In the genomic region with DNA sequence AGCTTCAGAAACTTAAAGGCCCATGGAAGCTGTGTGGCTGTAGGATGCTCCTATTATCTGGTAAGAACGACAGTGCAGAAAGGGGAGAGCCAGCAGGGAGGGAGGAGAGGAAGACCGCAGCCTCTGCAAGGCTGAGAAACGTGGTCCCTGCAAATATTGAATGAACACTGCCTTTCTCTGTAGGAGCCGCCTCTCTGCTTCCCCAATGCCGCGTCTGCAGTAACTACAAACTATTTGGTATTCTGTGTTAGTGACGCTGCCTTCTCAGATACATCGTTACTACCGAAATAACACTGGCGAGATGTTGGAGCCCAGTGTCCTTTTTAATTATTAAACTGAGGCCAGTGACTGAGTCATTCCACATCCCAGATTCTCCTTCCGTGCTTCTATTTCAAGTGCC, we compare ENCODE assay signal across 13 mouse cellular contexts.
DNase-seq lines count a peak whose midpoint lies in the region; ATAC-seq and TF ChIP-seq lines count a peak whose summit lies in the region.
"Had no signal": no experiment of that assay in that cellular context is flagged by ENCODE, and none has a peak within 500 bp of the region (broad histone marks: within the 10 kb centered on the region; RNA-seq: fewer than 3 reads in every experiment).

No protein-coding gene starts in this region.

- DNase-seq in heart, postnatal 25 days (ENCODE audit: low spot score) = no peak
- no peak for DNase-seq in lung, postnatal 10 days
- DNase-seq in heart, postnatal 0 days (ENCODE audit: low spot score) = no peak
- no peak for DNase-seq in cerebellum, postnatal 10 days
- DNase-seq: adrenal gland, adult 8-10 months; cerebellum, postnatal 25 days; thymus, adult 18-20 months had no signal

- 43% methylated on average over 11 of the region's 11 CpGs for WGBS in heart, embryonic 14.5 days
- WGBS in lung, embryonic 15.5 days = 30% methylated on average over 11 of the region's 11 CpGs
- 30% methylated on average over 11 of the region's 11 CpGs for WGBS in heart, postnatal 0 days
- WGBS in midbrain, embryonic 15.5 days = 49% methylated on average over 11 of the region's 11 CpGs

- no peak for TF ChIP-seq CTCF in heart, postnatal 0 days (IDR thresholded peaks at IDR 0.05; ENCODE audit: low read depth)

- no peak overlapping the region for H3K27ac ChIP-seq in heart, embryonic 14.5 days (replicated peaks in 1 of 2; ENCODE audit: control insufficient read depth in 1 of 2, insufficient read depth in 1 of 2, low read depth in 2 of 2, low read length in 2 of 2)
- no peak overlapping the region for H3K27ac ChIP-seq in lung, embryonic 15.5 days
- no peak overlapping the region for H3K27ac ChIP-seq in heart, postnatal 0 days (ENCODE audit: low read depth)
- no peak overlapping the region for H3K27ac ChIP-seq in midbrain, embryonic 15.5 days
- H3K27ac ChIP-seq: kidney, embryonic 15.5 days; liver, embryonic 15.5 days; midbrain, embryonic 12.5 days had no signal

- no peak for TF ChIP-seq EP300 in heart, postnatal 0 days (IDR thresholded peaks at IDR 0.05; ENCODE audit: low read depth)

- H3K4me1 ChIP-seq in heart, embryonic 14.5 days (ENCODE audit: control insufficient read depth in 2 of 2, insufficient read depth in 2 of 2, low read length in 2 of 2) = peaks cover 4 to 18% of the 10 kb centered on the region in 2 experiments; a peak in 3 of 4 replicates
- H3K4me1 ChIP-seq in lung, embryonic 15.5 days = 0 out of 2 replicates have a peak, but pooled peaks cover 11% of the 10 kb centered on the region
- 0 out of 2 replicates have a peak, but pooled peaks cover 12% of the 10 kb centered on the region for H3K4me1 ChIP-seq in heart, postnatal 0 days (ENCODE audit: control insufficient read depth, insufficient read depth)
- H3K4me1 ChIP-seq in midbrain, embryonic 15.5 days = peaks cover 2% of the 10 kb centered on the region; the same call in 1 of the 2 replicates
- H3K4me1 ChIP-seq: liver, embryonic 15.5 days had no signal

- H3K9ac ChIP-seq in heart, embryonic 14.5 days (ENCODE audit: low read length) = peak overlapping the region; percentile 45; the same call in 1 of the 2 replicates
- H3K9ac ChIP-seq in lung, embryonic 15.5 days = no peak overlapping the region
- H3K9ac ChIP-seq in heart, postnatal 0 days (replicated peaks; ENCODE audit: low read depth, low read length) = peak overlapping the region; percentile 16; the same call in 1 of the 2 replicates
- H3K9ac ChIP-seq in midbrain, embryonic 15.5 days = no peak overlapping the region
- H3K9ac ChIP-seq: kidney, embryonic 15.5 days; liver, embryonic 15.5 days; midbrain, embryonic 12.5 days had no signal

- H3K9me3 ChIP-seq in heart, embryonic 14.5 days (ENCODE audit: control insufficient read depth, low read length) = no peaks in the 10 kb centered on the region
- H3K9me3 ChIP-seq in lung, embryonic 15.5 days = no peaks in the 10 kb centered on the region
- H3K9me3 ChIP-seq in heart, postnatal 0 days (replicated peaks; ENCODE audit: control insufficient read depth, low read length) = no peaks in the 10 kb centered on the region
- H3K9me3 ChIP-seq in midbrain, embryonic 15.5 days = no peaks in the 10 kb centered on the region
- H3K9me3 ChIP-seq: kidney, embryonic 15.5 days; liver, embryonic 15.5 days; midbrain, embryonic 12.5 days had no signal

- H3K4me2 ChIP-seq in heart, embryonic 14.5 days (ENCODE audit: low read length) = peak overlapping the region; percentile 75
- peak overlapping the region; percentile 82 for H3K4me2 ChIP-seq in lung, embryonic 15.5 days
- peak overlapping the region; percentile 63 for H3K4me2 ChIP-seq in heart, postnatal 0 days (ENCODE audit: low read depth, low read length)
- peak overlapping the region; percentile 83 for H3K4me2 ChIP-seq in midbrain, embryonic 15.5 days
- H3K4me2 ChIP-seq: kidney, embryonic 15.5 days; liver, embryonic 15.5 days; midbrain, embryonic 12.5 days had no signal

- peak overlapping the region; percentile 34 to 67 for H3K4me3 ChIP-seq in heart, embryonic 14.5 days (ENCODE audit: control insufficient read depth in 1 of 2, insufficient read depth in 1 of 2, low read depth in 1 of 2, low read length in 2 of 2)
- H3K4me3 ChIP-seq in lung, embryonic 15.5 days = peak overlapping the region; percentile 23
- H3K4me3 ChIP-seq in heart, postnatal 0 days (ENCODE audit: low read depth, low read length) = peak overlapping the region; percentile 56
- peak overlapping the region; percentile 19 for H3K4me3 ChIP-seq in midbrain, embryonic 15.5 days
- H3K4me3 ChIP-seq: kidney, embryonic 15.5 days; liver, embryonic 15.5 days; midbrain, embryonic 12.5 days had no signal

- ATAC-seq in heart, embryonic 14.5 days (ENCODE audit: insufficient number of reproducible peaks, insufficient read depth, low FRiP score, low read depth) = no peak
- no peak for ATAC-seq in lung, embryonic 15.5 days (ENCODE audit: borderline replicate concordance, extremely low read depth, low FRiP score, low TSS enrichment)
- no peak for ATAC-seq in heart, postnatal 0 days (ENCODE audit: insufficient read depth, low read depth)
- no peak for ATAC-seq in midbrain, embryonic 15.5 days (replicated peaks)

- H3K36me3 ChIP-seq in heart, embryonic 14.5 days (ENCODE audit: control insufficient read depth, insufficient read depth, low read length) = no peaks in the 10 kb centered on the region
- no peaks in the 10 kb centered on the region for H3K36me3 ChIP-seq in lung, embryonic 15.5 days
- H3K36me3 ChIP-seq in heart, postnatal 0 days (replicated peaks; ENCODE audit: control insufficient read depth, insufficient read depth, low read length) = no peaks in the 10 kb centered on the region
- H3K36me3 ChIP-seq in midbrain, embryonic 15.5 days (replicated peaks) = no peaks in the 10 kb centered on the region
- H3K36me3 ChIP-seq: kidney, embryonic 15.5 days; liver, embryonic 15.5 days; midbrain, embryonic 12.5 days had no signal

- H3K27me3 ChIP-seq in heart, embryonic 14.5 days (ENCODE audit: control insufficient read depth, insufficient read depth, low read length) = peaks cover 16% of the 10 kb centered on the region
- peaks cover 25% of the 10 kb centered on the region for H3K27me3 ChIP-seq in lung, embryonic 15.5 days
- 0 out of 2 replicates have a peak, but pooled peaks cover 12% of the 10 kb centered on the region for H3K27me3 ChIP-seq in heart, postnatal 0 days (ENCODE audit: control insufficient read depth, insufficient read depth, low read length)
- 0 out of 2 replicates have a peak, but pooled peaks cover 8% of the 10 kb centered on the region for H3K27me3 ChIP-seq in midbrain, embryonic 15.5 days (replicated peaks)

- intact Hi-C loops in heart, postnatal 25 days (cut with DNase I) = loop anchor here (10.0 kb wide), 3 partner anchors 280 to 410 kb away; no protein-coding TSS in a partner anchor

Comparison
In these comparisons a context has a peak if more than half of its experiments do, and no peak if none do; other contexts are left out.
1. H3K9ac ChIP-seq: peak in heart, embryonic 14.5 days (single experiment) and heart, postnatal 0 days (single experiment); none in lung, embryonic 15.5 days (single experiment) and midbrain, embryonic 15.5 days (single experiment).
2. Peak in every context shown above with its lines, with median percentiles within 50 percentile points of each other: H3K4me2 ChIP-seq and H3K4me3 ChIP-seq.